Mouse (Mus musculus): ENCODE results near the gene Cnot10. TPM values are rescaled to one million over a fixed set of nuclear protein-coding genes. Genes with fewer than 3 reads are reported as not detected.

The Cnot10 gene
- polyA plus RNA-seq (2015; fragmentation: Nextera tagmentation; extraction: Ambion mirVana): 56.8 and 66.4 TPM in 2 replicates

- Histone ChIP-seq H3K4me1 (peaks cover 28% of the 10 kb centered on the region), H3K27ac (peak within 1 kb of the TSS; percentile 82), H3K36me3 (ENCODE audit: poor library complexity, severe bottlenecking) (peaks cover 10% of the 10 kb centered on the region), H3K9me3 (replicated peaks) (no peaks in the 10 kb centered on the region), H3K4me2 (peak within 1 kb of the TSS; percentile 95), H3K4me3 (peak within 1 kb of the TSS; percentile 86), H3K9ac (peak within 1 kb of the TSS; percentile 83), H3K27me3 (peaks cover 32% of the 10 kb centered on the region)
- WGBS: 5% methylated on average over 51 of the region's 51 CpGs
- peak; percentile 99 for ATAC-seq
These were observed at the start of gene Cnot10 for GRCm38 (mm10) chr9:114639839-114640646. Gene Cnot10 (minus strand): TSS chr9:114640184.

GRCm38 (mm10) chr9:114688953-114689407 is 49.0 kb upstream of the Cnot10 start:
- peaks cover 16% of the 10 kb centered on the region for H3K36me3 ChIP-seq (ENCODE audit: poor library complexity, severe bottlenecking)
- peak overlapping the region; percentile 96 for H3K27ac ChIP-seq
- ATAC-seq: peak; percentile 79
- peaks cover 29% of the 10 kb centered on the region for H3K4me1 ChIP-seq
- peak overlapping the region; percentile 95 for H3K9ac ChIP-seq
- peak overlapping the region; percentile 80 for H3K4me2 ChIP-seq
- peak overlapping the region; percentile 93 for H3K4me3 ChIP-seq
- H3K9me3 ChIP-seq (replicated peaks): no peaks in the 10 kb centered on the region
- H3K27me3 ChIP-seq: no peaks in the 10 kb centered on the region
- WGBS: 1% methylated on average over 41 of the region's 50 CpGs

GRCm38 (mm10) chr9:114688252-114688952 is 48.4 kb upstream of the Cnot10 start, which contains the start of gene Dync1li1:
Gene Dync1li1 (plus strand): TSS chr9:114688790.
- ATAC-seq: peak; percentile 96
- under 1% methylated on average over 57 of the region's 57 CpGs for WGBS

GRCm38 (mm10) chr9:114687639-114688038 is 47.7 kb upstream of the Cnot10 start:
- H3K36me3 ChIP-seq (ENCODE audit: poor library complexity, severe bottlenecking): peaks cover 7% of the 10 kb centered on the region
- no peak for ATAC-seq
- peak overlapping the region; percentile 93 for H3K4me3 ChIP-seq
- H3K27ac ChIP-seq: no peak overlapping the region
- peak overlapping the region; percentile 80 for H3K4me2 ChIP-seq
- peak overlapping the region; percentile 95 for H3K9ac ChIP-seq
- no peaks in the 10 kb centered on the region for H3K27me3 ChIP-seq
- H3K4me1 ChIP-seq: peaks cover 29% of the 10 kb centered on the region
- 72% methylated on average over 13 of the region's 13 CpGs for WGBS
- H3K9me3 ChIP-seq (replicated peaks): no peaks in the 10 kb centered on the region

More at GRCm38 (mm10) chr9:114688252-114688952, 48.4 kb upstream of the Cnot10 start, which contains the start of gene Dync1li1:
- Histone ChIP-seq H3K27ac (peak within 1 kb of the TSS; percentile 96), H3K9me3 (replicated peaks) (no peaks in the 10 kb centered on the region), H3K27me3 (no peaks in the 10 kb centered on the region), H3K4me2 (peak within 1 kb of the TSS; percentile 80), H3K36me3 (ENCODE audit: poor library complexity, severe bottlenecking) (peaks cover 11% of the 10 kb centered on the region), H3K4me3 (peak within 1 kb of the TSS; percentile 93), H3K9ac (peak within 1 kb of the TSS; percentile 95), H3K4me1 (peaks cover 29% of the 10 kb centered on the region)

- Histone ChIP-seq H3K36me3 (ENCODE audit: poor library complexity, severe bottlenecking) (no peaks in the 10 kb centered on the region; the same call in 1 of the 2 replicates), H3K4me3 (no peak overlapping the region), H3K4me2 (no peak overlapping the region), H3K4me1 (peaks cover 24% of the 10 kb centered on the region), H3K9me3 (replicated peaks) (no peaks in the 10 kb centered on the region), H3K27me3 (no peaks in the 10 kb centered on the region), H3K27ac (no peak overlapping the region), H3K9ac (no peak overlapping the region)
- WGBS: 91% methylated on average over 7 of the region's 7 CpGs
- ATAC-seq: no peak
These were observed 46.3 kb upstream of the Cnot10 start for GRCm38 (mm10) chr9:114686245-114686644.

- H3K4me1 ChIP-seq: no peaks in the 10 kb centered on the region
- no peak for ATAC-seq
- no peaks in the 10 kb centered on the region for H3K27me3 ChIP-seq
- no peak overlapping the region for H3K4me2 ChIP-seq
- H3K4me3 ChIP-seq: no peak overlapping the region
- H3K36me3 ChIP-seq (ENCODE audit: poor library complexity, severe bottlenecking): no peaks in the 10 kb centered on the region
- no peak overlapping the region for H3K9ac ChIP-seq
- H3K27ac ChIP-seq: no peak overlapping the region
- 86% methylated on average over 4 of the region's 4 CpGs for WGBS
- no peaks in the 10 kb centered on the region for H3K9me3 ChIP-seq (replicated peaks)
These were observed 42.2 kb upstream of the Cnot10 start for GRCm38 (mm10) chr9:114682193-114682592.

GRCm38 (mm10) chr9:114680531-114680930 is 40.5 kb upstream of the Cnot10 start:
- Histone ChIP-seq H3K4me3 (no peak overlapping the region), H3K4me1 (no peaks in the 10 kb centered on the region), H3K4me2 (no peak overlapping the region), H3K36me3 (ENCODE audit: poor library complexity, severe bottlenecking) (no peaks in the 10 kb centered on the region), H3K27ac (no peak overlapping the region), H3K27me3 (no peaks in the 10 kb centered on the region), H3K9me3 (replicated peaks) (no peaks in the 10 kb centered on the region), H3K9ac (no peak overlapping the region)
- WGBS: 85% methylated on average over 6 of the region's 6 CpGs
- no peak for ATAC-seq

GRCm38 (mm10) chr9:114679944-114680343 is 40.0 kb upstream of the Cnot10 start:
- Histone ChIP-seq H3K27me3 (no peaks in the 10 kb centered on the region), H3K4me1 (no peaks in the 10 kb centered on the region), H3K4me2 (no peak overlapping the region), H3K36me3 (ENCODE audit: poor library complexity, severe bottlenecking) (no peaks in the 10 kb centered on the region), H3K9me3 (replicated peaks) (no peaks in the 10 kb centered on the region), H3K27ac (no peak overlapping the region), H3K4me3 (no peak overlapping the region), H3K9ac (no peak overlapping the region)
- WGBS: 89% methylated on average over 5 of the region's 5 CpGs
- no peak for ATAC-seq

GRCm38 (mm10) chr9:114678576-114678975 is 38.6 kb upstream of the Cnot10 start:
- Histone ChIP-seq H3K27me3 (no peaks in the 10 kb centered on the region), H3K4me1 (no peaks in the 10 kb centered on the region), H3K9me3 (replicated peaks) (no peaks in the 10 kb centered on the region), H3K36me3 (ENCODE audit: poor library complexity, severe bottlenecking) (no peaks in the 10 kb centered on the region), H3K4me3 (no peak overlapping the region), H3K4me2 (no peak overlapping the region), H3K27ac (no peak overlapping the region), H3K9ac (no peak overlapping the region)
- no peak for ATAC-seq
- WGBS: 84% methylated on average over 5 of the region's 5 CpGs

GRCm38 (mm10) chr9:114673626-114674025 is 33.6 kb upstream of the Cnot10 start:
- Histone ChIP-seq H3K4me2 (peak overlapping the region; percentile 63; the same call in 1 of the 2 replicates), H3K4me1 (peaks cover 6% of the 10 kb centered on the region; the same call in 1 of the 2 replicates), H3K9me3 (replicated peaks) (no peaks in the 10 kb centered on the region; the same call in 1 of the 2 replicates), H3K27ac (no peak overlapping the region), H3K4me3 (0 out of 2 replicates have a peak overlapping the region, but pooled peaks have one; percentile 36), H3K9ac (peak overlapping the region; percentile 65; the same call in 1 of the 2 replicates), H3K36me3 (ENCODE audit: poor library complexity, severe bottlenecking) (no peaks in the 10 kb centered on the region), H3K27me3 (no peaks in the 10 kb centered on the region)
- WGBS: 53% methylated on average over 2 of the region's 2 CpGs
- ATAC-seq: no peak

GRCm38 (mm10) chr9:114672703-114673561 is 32.9 kb upstream of the Cnot10 start:
- Histone ChIP-seq H3K4me3 (peak overlapping the region; percentile 36), H3K4me1 (peaks cover 6% of the 10 kb centered on the region; the same call in 1 of the 2 replicates), H3K4me2 (peak overlapping the region; percentile 63), H3K9ac (peak overlapping the region; percentile 65), H3K36me3 (ENCODE audit: poor library complexity, severe bottlenecking) (no peaks in the 10 kb centered on the region), H3K27me3 (no peaks in the 10 kb centered on the region), H3K27ac (peak overlapping the region; percentile 63), H3K9me3 (replicated peaks) (no peaks in the 10 kb centered on the region; the same call in 1 of the 2 replicates)
- 6% methylated on average over 24 of the region's 24 CpGs for WGBS
- ATAC-seq: peak; percentile 66
